Mouse (Mus musculus) embryo, embryonic 10 days (tissue): ENCODE data around the gene Mapk1.
A peak's percentile ranks its signal among the peaks of the same experiment; 100 is the strongest.
"Not testable (repeated sequence)": the region's sequence is repeated elsewhere in the genome, so short reads cannot be mapped to it uniquely, and the experiment has no call there.

ENCODE experiments used
- DNase-seq: peaks from one replicate; pipeline ENCODE4 v3.0.0-alpha.2; 2015; ENCODE audit warnings: low spot score

Mapk1 gene

DNA sequence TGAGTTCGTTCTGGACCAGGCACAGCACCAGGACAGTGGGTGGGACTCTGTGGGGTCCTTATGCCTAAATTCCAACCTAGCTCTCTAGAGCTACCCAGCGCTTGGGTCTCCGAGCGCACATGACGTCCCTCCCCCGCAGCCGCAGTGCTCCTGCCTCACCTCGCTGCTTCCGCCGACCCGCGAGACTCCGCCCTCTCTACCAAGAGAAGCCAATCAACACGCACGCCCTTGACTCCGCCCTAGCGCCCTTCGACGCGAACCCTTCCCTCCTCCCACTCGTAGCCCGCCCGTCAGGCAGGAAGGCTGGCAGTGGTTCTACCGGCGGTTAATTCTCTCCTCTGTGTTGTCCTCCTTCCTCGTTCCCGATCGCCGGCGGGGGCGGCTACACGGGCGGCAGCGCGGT, at the start of gene Mapk1:
Gene Mapk1 (plus strand): TSS at position 252 of the 403 bp plus-strand sequence.
- DNase-seq = peak; percentile 99

DNA sequence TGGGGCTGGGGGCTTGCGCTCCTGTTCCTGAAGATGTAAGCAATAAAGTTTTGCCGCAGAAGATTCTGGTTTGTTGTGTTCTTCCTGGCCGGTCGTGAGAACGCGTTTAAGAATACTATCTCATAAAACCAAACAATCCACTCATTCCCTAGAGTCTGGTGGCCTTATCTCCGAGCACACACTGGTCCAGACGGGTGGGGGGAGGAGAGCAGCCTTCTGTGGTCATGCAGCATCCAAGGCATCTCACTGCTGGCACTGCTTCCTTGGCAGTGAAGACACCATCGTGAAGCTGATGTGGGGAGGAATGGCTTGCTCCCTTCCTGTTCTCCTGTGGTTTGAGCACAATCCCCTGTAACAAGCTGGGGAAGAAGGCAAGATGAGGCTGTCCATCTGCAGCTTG, 43.6 kb upstream of the Mapk1 start:
- DNase-seq = no peak

DNA sequence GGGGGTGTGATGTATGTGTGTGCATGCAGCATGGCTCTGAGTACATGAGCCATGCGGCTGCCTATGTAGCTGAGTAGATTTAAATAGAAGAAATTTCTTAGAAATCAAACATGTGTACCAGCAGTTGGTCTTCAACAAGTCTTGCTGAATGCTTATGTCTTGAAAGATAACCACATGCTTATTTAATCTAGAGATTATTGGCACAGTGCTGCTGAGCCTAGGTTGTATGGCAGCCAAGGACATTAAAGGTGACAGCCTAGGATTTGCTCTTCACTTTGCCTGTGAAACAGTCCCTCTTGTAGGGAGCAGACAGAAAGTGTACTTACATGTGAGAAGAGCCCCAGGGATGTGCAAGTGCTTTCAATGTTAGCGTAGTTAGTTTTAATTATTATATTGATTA, 42.1 kb upstream of the Mapk1 start:
- DNase-seq = no peak

- DNase-seq = peak; percentile 20
Observed at GRCm38 (mm10) chr16:16958575-16958974, 24.6 kb upstream of the Mapk1 start.

DNA sequence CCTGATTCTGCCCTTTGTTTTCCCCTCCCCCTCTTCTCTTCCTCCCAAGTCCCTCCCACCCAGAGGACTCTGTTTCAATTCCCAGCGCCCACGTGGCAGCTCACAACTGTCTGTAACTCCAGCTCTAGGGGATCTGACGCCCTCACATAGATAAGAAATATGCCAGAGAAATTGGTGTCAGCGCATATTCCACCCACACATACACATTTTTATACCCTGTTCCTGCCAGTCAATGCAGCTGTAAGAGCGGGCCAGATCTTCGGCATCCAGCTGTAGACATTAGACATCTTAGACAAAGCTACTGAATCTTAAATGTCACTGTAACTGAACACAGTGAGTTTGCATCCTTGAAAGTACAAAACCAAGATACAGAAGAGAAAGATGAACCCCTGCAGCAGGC, 23.3 kb upstream of the Mapk1 start:
- no peak for DNase-seq

- DNase-seq = no peak
Observed at GRCm38 (mm10) chr16:16965149-16965548, 18.0 kb upstream of the Mapk1 start.

- DNase-seq = no peak
Observed at GRCm38 (mm10) chr16:16966290-16966689, 16.9 kb upstream of the Mapk1 start.

- no peak for DNase-seq
Observed at GRCm38 (mm10) chr16:16978061-16978460, 5.1 kb upstream of the Mapk1 start.

- DNase-seq = no peak
Observed at GRCm38 (mm10) chr16:16978765-16979164, 4.4 kb upstream of the Mapk1 start.

- no peak for DNase-seq
Observed at GRCm38 (mm10) chr16:16982636-16983035, 546 bp upstream of the Mapk1 start.

DNA sequence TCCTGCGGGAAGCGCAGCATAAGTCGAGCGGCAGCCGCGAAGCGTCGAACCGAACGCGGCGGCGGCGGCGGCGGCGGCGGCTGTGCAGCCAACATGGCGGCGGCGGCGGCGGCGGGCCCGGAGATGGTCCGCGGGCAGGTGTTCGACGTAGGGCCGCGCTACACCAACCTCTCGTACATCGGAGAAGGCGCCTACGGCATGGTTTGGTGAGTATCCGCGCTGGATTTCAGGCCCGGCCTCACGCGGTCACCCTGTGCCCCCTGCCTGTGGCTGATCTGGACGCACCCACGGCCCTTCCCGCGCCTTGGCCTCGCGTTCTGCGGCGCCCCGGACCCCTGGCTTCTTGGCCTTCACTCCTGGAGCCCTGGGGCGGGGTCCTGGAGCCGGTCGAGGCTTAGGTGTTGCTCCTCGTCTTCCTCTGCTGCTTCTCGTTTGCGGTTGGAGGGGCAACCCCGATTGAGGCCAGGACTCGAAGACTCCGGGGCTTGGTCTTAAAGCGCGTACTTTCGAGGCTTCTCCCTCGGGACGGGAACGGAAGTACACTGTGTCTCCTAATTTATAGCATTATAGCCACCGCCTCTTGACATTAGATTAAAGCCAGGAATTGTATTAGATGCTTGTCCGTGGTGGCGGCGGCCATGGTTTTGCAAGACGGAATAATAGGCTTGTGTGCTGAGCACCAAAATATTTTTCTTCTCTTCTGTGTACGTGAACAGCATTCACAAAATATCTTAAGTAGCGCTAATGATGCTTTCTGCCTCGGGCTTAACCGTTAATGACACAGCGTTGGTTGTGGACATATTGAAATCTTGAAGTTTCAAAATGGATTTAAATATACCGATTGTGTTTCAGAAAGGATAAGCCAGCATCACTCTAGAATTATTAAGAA, 596 bp downstream of the Mapk1 start:
- DNase-seq = peak; percentile 76

GRCm38 (mm10) chr16:16984423-16984941, 1.3 kb downstream of the Mapk1 start:
- DNase-seq = no peak

DNA sequence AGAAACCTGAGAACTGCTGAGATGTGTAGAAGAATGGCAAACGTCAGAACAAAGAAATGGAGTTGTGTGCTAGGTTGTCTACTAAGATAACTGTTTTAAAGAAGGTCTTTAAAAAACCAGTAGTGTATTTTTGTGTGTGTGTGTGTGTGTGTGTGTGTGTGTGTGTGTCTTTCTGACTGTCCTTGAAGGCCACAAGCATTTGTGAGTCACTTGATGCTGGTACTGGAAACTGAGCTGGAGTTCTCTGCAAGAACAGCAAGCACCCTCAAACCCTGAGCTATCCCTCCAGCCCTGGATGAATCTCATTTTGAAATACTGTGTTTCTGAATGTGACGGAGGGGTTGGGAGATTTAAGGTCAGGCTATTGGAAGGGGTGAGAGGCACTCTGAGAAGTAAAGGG, 4.1 kb downstream of the Mapk1 start:
- no peak for DNase-seq

GRCm38 (mm10) chr16:16988842-16989241, 5.7 kb downstream of the Mapk1 start:
- DNase-seq = no peak

DNA sequence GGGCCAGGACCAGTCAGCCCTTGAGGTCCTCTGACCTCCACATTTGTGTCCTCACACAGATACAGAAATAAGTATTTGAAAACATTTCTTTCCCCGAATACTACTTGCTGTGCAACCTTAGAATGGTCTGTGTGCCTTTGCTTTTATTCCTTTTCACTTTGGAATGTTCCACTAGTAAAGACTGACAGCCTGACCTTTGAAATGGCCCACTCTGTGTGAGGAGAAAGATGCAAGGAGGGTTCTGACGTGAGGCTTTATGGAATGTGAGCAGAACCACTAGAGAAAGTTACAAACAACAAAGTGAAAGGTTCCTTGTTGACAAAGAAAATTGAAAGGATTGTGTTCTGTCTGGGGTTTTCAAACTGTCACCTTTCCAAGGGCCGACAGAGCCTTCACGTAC, 6.8 kb downstream of the Mapk1 start:
- DNase-seq = no peak

DNA sequence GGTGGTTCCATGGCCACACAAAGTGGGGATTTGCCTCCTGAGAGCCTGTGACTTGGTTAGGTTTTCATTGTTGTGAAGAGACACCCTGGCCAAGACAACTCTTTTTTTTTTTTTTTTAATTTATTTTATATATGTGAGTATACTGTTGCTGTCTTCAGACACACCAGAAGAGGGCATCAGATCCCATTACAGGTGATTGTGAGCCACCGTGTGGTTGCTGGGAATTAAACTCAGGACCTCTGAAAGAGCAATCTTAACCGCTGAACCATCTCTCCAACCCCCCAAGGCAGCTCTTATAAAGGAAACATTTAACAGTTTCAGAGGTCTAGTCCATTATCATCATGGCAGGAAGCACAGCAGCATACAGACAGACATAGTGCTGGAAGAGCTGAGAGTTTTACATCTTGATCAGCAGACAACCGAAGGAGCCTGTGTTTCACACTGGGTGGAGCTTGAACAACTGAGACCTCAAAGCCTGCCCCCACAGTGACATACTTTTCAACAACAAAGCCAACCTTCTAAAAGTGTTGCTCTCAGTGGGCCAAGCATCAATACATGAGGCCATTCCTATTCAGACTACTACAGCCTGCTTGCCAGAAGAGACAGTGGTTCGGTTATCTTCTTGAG, 11.4 kb downstream of the Mapk1 start:
- DNase-seq = no peak

- DNase-seq = not testable (repeated sequence)
Observed at GRCm38 (mm10) chr16:16996121-16996729, 13.0 kb downstream of the Mapk1 start.

GRCm38 (mm10) chr16:17001109-17001508, 17.9 kb downstream of the Mapk1 start:
- DNase-seq = no peak

DNA sequence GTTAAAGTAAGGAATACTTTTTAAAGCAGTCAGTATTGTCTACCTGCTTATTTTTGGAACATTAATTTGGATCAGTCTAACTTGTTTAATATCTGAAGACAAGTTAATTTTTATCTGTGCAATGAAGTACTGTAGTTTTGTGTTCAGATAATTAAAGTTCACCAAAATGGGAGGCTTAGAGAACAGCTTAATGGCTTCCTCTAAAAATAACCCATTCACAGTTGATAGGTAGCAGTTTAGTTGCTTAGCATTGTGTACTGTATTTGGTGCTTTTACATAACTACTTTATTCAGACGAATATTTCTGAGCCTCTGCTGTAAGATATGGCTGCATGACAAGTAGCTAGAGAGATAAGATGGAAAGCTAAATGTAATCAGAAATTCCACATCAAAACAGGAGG, 23.9 kb downstream of the Mapk1 start:
- DNase-seq = no peak

DNA sequence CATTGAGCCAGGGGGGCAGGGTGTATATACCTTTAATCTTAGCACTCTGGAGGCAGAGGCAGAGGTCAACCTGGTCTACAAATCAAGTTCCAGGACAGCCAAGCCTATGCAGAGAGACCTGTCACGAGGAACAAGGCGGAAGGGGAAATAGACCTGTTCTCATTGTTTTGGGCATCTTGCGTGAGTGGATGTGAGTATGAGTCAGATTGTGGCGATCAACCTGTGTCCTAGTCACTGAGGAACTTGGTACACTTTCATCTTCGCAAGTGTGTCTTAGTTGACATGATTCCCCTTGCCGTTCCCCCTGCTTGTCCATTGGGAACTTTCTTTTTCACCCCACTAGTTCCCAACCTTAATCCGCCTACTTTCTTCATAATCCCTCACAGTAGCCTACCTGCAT, 26.9 kb downstream of the Mapk1 start:
- no peak for DNase-seq

DNA sequence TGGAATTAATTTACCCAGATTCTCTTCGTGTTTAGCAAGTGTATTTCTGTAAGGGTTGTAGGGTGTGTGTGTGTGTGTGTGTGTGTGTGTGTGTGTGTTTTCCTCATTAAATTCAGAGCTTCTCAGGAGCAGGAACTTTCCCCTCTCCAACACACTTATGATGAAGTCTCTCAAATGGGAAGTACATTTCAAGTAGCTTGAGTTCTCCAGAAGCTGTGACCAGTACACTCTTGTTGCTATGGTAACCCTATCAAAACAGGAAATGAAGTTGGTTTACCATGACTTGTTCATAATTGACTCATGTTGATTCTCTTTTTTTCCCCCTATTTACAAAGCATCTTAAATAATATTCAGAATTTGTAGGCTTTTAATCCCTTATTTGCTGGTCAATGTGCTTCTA, 29.4 kb downstream of the Mapk1 start:
- DNase-seq = no peak

- no peak for DNase-seq
Observed at GRCm38 (mm10) chr16:17015111-17015852, 32.1 kb downstream of the Mapk1 start.
